In genomic region chr4:4717763-4718347, GRCm38 (mm10) we compare ENCODE assay signal across 10 mouse cellular contexts.
DNase-seq lines count a peak whose midpoint lies in the region; ATAC-seq lines count a peak whose summit lies in the region.
"Had no signal": no experiment of that assay in that cellular context is flagged by ENCODE, and none has a peak within 500 bp of the region (broad histone marks: within the 10 kb centered on the region; RNA-seq: fewer than 3 reads in every experiment).

No protein-coding gene starts in this region.

- H3K36me3 ChIP-seq in limb, embryonic 13.5 days = no peaks in the 10 kb centered on the region
- no peaks in the 10 kb centered on the region for H3K36me3 ChIP-seq in limb, embryonic 10.5 days
- H3K36me3 ChIP-seq: midbrain, embryonic 12.5 days had no signal

- peak; percentile 74 for ATAC-seq in frontal cortex, adult (ENCODE audit: low TSS enrichment)
- peak; percentile 64; the same call in 1 of the 2 replicates for ATAC-seq in limb, embryonic 13.5 days (ENCODE audit: low FRiP score, low read depth)
- no peak for ATAC-seq in erythroid progenitor cell, adult 5-6 weeks (replicated peaks; ENCODE audit: low FRiP score, poor library complexity, severe bottlenecking)

- H3K4me3 ChIP-seq in limb, embryonic 13.5 days = no peak overlapping the region
- H3K4me3 ChIP-seq in limb, embryonic 10.5 days = no peak overlapping the region
- H3K4me3 ChIP-seq: midbrain, embryonic 12.5 days had no signal

- no peaks in the 10 kb centered on the region for H3K9me3 ChIP-seq in limb, embryonic 13.5 days
- H3K9me3 ChIP-seq in limb, embryonic 10.5 days (replicated peaks) = no peaks in the 10 kb centered on the region
- H3K9me3 ChIP-seq: midbrain, embryonic 12.5 days had no signal

- no peaks in the 10 kb centered on the region; the same call in 1 of the 2 replicates for H3K27me3 ChIP-seq in limb, embryonic 13.5 days
- H3K27me3 ChIP-seq in limb, embryonic 10.5 days (ENCODE audit: low read depth, poor library complexity, severe bottlenecking) = no peaks in the 10 kb centered on the region
- H3K27me3 ChIP-seq: midbrain, embryonic 12.5 days had no signal

- no peak overlapping the region for H3K9ac ChIP-seq in limb, embryonic 13.5 days
- H3K9ac ChIP-seq: midbrain, embryonic 12.5 days had no signal

- no peak overlapping the region for H3K27ac ChIP-seq in limb, embryonic 13.5 days
- H3K27ac ChIP-seq in limb, embryonic 10.5 days = no peak overlapping the region
- H3K27ac ChIP-seq: midbrain, embryonic 12.5 days had no signal

- 48% methylated on average over 4 of the region's 4 CpGs for WGBS in limb, embryonic 13.5 days
- 77% methylated on average over 4 of the region's 4 CpGs for WGBS in limb, embryonic 10.5 days

- no peaks in the 10 kb centered on the region for H3K4me1 ChIP-seq in limb, embryonic 13.5 days
- no peaks in the 10 kb centered on the region for H3K4me1 ChIP-seq in limb, embryonic 10.5 days
- H3K4me1 ChIP-seq: midbrain, embryonic 12.5 days had no signal

- H3K4me2 ChIP-seq in limb, embryonic 13.5 days (replicated peaks) = no peak overlapping the region
- H3K4me2 ChIP-seq: midbrain, embryonic 12.5 days had no signal

- no peak for DNase-seq in frontal cortex, postnatal 25 days (ENCODE audit: low spot score in 2 of 2)
- no peak for DNase-seq in limb, embryonic 10.5 days (ENCODE audit: low spot score)
- peak; percentile 65 for DNase-seq in adipocyte (ENCODE audit: low spot score)
- peak; percentile 22 for DNase-seq in layer of hippocampus, adult 9-10 months (ENCODE audit: low spot score)
- no peak for DNase-seq in cerebellum, postnatal 4 days (ENCODE audit: low spot score in 2 of 2)
- DNase-seq: cerebellum, adult 9-11 months had no signal

Comparison
In these comparisons a context has a peak if more than half of its experiments do, and no peak if none do; other contexts are left out.
1. DNase-seq: peak in adipocyte (single experiment) and layer of hippocampus, adult 9-10 months (single experiment); none in frontal cortex, postnatal 25 days (0 of 2), limb, embryonic 10.5 days (single experiment) and cerebellum, postnatal 4 days (0 of 2).